Mouse (Mus musculus) embryo, embryonic 10.5 days (tissue): ENCODE data around the gene Nle1.

ENCODE experiments used
- DNase-seq: peaks from one replicate; pipeline ENCODE4 v3.0.0-alpha.2; 2015; ENCODE audit warnings: low spot score

The Nle1 gene

DNA sequence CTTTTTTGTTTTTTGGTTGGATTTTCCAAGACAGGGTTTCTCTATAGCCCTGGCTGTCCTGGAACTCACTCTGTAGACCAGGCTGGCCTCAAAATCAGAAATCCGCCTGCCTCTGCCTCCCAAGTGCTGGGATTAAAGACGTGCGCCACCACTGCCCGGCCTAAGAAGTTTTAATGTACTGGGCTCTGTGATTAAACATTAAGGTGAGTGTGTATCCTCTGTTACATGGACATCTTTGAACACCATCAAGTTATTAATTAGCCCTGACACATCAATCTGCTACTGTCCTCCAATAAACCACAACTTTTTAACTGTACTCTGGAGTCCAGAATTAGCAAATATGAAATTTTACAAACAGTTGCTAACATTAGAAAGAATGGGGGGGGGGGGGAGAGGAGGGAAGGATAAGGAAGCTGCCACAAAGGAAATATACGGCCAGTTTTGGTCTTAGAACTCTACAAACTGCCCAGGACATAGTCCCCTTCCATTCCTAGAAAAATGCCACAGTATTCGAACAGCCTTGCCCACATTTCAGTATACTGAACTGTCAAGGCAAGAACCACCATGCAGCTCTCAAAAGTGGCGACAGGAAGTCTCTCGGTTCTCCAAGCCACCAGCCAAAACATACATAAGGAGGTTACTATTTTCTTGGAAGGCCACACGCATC lies 38.6 kb downstream of the Nle1 start:
- peak; percentile 20 for DNase-seq

DNA sequence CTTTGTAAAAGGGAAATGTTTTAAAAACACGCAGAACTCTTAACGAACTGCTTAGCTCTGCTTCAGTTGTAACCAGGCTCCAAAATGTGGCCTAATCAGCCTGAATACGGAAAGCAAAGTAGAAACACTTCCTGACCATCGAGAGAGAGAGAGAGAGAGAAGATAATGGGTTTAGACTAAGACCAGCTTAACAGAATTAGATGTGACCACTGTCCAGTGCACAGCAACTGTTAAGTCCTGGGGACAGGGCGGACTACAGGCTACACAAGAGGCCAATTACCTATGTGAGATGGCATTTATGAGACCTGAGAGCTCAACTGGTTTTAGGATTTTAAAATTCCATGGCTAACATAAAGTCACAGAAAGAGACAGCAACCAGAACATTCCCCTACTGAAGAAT lies 40.3 kb downstream of the Nle1 start:
- no peak for DNase-seq

DNA sequence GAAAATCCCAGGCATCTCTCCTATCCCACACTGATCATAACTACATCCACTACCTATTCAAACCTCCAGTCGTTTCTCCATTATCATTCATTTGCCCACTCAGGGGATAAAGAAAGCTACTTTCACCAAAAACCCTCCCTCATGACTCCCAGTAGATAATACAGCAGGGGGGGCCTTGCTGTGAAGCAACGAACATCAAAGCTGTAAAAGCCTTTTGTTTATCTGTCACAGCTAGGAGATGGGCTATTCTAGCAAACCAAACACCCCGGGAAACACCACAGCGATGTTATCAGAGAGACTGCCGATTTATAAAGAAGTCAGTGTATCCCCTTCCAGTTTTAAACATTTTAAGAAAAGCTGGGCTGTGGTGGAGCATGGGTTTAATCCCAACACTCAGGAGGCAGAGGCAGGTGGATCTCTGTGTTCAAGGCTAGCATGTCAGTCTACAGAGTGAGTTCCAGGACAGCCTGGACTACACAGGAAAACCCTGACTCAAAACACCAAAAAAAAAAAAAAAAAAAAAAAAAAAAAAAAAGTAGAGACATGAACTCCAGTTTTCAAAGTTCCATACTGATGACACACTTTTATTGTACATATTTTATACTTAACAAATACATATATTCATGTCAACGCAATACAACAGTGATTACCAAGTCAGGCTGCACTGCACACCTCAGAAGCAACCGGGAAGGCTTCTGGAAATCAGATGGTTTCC lies 41.2 kb downstream of the Nle1 start:
- no peak for DNase-seq

DNA sequence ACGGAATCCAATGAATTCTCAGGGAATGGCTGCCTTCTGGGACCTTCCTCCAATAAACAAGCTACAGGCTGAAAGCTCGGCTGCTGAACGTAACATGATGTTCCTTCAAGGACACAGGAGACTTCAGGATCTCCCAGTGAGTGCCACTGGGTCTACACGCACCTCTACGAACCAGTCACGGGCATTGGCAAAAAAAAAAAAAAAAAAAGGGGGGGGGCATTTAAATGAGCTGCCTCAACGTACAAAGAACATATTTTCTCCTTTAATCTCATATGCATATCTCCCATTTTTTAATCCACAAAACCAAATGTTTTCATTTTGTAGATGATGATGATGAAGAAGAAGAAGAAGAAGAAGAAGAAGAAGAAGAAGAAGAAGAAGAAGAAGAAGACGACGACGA lies 42.3 kb downstream of the Nle1 start:
- no peak for DNase-seq

DNA sequence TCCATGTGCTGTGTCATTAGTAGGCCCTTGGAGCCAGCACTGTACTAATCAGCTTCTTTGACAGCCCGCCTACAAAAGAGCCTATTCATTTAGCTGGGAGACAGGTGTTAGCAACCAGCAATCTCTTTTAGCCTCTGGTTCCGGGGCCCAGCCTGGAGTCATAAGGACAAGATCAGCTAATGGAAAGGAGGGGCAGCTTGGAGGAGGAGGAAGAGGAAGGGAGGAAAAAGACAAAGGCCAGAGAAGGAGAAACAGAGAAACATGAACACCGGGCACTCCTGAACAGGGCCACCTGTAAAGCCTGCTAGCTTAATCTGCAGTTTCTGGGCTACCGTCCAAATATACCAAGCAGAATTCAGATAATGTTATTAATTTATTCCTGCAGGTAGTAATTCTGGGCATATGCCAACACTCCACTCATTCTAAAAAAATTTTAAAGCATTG lies 44.7 kb downstream of the Nle1 start:
- no peak for DNase-seq

DNA sequence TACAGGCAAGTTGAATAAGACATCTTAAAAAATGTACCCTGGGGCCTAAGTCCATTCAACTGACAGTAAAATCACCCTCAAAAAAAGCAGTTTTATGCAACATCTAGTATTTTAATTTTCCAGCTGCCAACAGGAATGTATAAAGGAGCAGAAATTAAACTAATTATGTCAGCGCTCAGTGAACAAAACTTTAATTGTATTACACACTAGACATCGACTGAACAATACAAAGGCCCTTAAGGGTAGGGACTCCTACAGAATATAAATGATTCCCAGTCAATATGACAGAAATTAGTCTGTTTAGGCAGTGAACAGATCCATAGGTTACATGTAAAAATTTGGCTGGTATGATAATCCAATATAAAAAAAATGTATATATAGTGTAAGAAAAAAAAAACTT lies 45.2 kb downstream of the Nle1 start:
- no peak for DNase-seq

DNA sequence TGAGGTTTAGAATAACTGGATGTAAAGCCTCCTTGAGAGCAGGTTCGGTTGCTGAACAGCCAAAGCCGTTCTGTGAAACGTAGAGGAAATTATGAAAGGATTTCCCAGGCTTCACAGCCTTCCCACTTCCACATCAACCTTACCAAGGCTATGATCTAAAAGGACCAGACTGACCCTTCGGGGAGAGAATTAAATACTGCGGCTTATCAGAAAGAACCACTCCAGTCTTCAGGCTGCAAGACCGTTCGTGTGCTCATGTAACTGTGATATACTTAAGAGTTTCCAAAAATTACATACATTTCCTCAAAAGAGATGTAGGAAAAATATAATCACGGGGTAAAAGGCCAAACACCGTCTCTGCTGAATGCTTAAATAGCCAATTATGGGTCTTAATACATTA lies 45.6 kb downstream of the Nle1 start:
- no peak for DNase-seq

DNA sequence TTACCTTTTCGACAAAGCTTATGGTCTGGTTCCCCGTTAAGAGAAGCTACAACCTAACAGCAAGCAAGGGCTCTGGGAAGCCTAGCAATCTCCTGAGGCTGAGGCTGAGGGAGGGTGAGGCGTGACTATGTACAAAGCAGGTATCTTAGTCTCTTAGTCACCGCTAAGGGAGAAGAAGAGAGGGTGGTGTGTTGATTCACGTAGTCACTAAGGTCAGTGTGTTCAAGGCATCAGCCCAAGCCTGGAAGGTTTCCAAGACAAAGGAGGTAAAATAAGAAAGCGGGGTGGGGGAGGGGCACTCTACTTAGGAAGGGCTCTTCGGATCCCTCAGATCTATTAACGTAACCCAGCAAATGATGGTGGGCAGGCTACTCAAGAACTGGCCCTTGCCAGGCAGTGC lies 46.7 kb downstream of the Nle1 start:
- no peak for DNase-seq

DNA sequence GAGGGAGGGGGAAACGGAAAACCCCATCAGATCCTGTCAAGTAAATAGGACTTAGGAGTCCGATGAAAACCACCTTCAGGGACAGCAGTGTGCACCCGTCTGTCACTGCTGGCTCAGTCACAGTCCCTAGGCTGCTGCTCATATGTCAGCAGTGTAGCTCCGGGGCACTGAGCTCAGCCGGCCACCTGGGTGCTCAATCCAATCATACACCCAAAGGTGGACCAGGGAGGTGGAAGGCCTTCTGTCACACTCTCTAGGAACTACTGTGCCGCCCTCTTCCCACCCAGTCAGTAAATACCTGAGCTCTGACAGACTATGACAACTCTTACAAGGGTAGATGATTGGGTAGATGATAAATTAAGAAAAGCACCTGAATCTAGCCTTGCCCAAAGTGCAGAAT lies 47.5 kb downstream of the Nle1 start:
- DNase-seq = no peak

DNA sequence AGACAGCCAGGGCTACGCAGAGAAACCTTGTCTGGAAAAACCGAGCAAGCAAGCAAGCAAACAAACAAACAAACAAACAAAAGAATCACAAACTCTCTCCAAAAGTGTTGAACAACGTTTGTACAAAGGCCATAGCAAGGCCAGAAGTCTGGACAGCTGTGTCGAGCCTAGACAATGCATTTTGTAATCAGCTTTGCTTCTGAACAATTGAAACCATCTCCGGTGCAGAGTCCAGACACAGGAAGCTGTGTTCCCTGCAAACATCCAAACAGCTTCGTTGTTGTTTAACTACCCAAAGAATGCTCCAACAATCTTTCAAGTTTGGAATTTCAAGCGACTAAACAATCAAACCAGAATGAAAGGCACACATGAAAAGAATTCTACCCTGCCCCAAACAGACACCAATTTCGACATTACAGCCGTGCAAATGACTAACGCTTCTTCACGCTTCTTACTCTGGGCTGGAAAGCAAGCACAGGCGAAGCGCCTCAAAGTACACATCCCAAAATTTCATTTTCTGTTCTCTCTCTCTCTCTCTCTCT lies 50.8 kb downstream of the Nle1 start:
- DNase-seq = no peak

DNA sequence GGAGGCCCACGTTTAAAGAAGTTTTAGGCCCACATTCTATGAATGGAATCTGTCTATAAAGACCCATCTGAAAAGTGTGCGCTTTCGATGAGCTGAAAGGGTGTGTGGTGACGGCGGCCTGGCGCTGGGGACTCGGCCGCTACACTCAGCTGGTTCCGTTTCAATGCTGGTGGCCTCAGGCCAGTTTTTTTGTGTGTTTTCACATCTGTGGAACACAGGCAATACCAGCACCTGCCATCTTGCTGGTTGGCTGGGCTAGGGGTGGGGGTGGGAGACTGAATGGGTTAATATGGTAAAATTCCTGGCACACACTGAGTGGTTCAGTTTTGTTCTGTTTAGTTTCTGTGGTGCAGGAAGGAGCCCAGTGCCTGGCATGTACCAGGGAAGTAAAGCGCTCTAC lies 52.2 kb downstream of the Nle1 start:
- no peak for DNase-seq

DNA sequence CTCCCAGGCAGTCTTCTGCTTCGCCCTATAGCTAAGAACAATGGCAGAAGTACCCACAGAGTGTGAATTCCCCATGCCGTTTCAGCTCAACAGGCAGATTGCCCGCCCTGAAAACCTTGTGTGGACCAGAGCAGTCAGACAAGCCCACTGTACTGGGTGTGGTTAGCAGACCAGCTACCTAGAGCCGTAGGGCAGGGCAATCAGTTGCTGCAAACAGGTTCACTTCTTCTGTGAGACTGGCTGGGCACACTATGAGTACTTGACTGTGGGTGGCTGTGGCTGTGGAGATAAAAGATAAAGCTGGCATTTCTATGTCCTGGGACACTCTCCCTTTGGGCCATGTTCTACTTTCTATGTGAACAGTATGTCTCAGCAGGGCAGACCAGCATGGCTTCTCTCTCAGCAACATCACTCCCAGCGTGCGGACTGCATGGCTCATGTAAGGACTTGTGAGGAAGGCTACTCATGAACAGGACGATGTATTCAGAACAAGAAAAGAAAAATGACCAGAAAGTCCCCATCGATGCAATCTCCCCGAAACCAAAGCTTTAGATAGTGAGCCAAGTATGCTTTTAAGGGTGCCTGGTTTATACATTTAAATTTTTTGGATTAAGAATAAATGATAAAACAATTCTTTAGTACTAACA lies 52.8 kb downstream of the Nle1 start:
- no peak for DNase-seq

DNA sequence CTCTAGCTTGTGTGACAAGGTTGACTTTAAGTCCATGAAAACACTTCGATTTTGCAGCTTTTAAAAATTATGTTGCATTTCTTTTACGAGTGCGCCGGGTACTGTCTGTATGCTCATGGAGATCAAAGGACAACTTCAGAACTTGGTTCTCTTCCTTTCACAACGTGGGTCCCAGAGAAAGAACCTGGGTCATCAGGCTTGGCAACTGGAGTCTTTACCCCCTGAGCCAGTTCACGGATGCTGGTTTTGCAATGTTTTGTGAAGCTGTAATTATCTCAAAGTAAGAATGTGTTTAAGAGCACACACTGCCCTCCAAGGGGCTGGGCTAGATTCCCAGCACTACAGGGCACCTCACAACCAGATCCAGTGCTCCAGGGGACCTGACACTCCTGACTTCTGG lies 54.1 kb downstream of the Nle1 start:
- no peak for DNase-seq

DNA sequence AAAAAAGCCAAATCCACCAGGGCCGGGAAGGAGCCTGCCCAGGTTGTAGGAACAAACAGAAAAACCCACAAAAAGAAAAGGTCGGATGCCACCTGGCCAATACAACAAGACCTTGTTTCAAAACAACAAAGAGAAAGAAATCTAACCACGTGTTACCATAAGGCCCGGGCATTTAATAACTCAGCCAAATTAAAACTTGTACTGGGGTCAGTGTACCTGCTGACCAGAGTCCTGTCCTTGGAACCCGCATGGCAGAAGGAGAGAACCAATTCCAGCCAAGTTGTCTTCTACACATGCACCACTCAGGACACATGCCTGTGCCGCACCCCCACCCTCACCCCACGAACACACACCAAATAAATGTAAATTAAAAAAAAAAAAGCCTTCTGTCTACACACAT lies 55.3 kb downstream of the Nle1 start:
- DNase-seq = no peak

DNA sequence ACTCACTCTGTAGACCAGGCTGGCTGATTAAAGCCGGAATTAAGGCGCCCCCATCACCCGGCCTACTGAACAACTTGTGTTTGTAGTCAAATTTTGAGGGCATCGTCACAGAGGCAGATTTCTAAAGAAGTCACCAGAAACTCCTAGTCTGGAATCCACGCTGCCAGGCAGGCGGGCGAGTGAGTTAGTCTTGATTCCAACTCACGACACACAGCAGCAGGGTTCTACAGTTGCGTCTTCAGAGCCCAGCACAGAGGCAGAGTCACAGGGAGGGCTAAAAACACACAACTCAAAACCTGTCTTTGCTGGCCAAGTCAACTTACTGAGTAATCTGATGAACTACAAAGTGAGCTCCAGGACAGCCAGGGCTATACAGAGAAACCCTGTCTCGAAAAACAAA lies 55.7 kb downstream of the Nle1 start:
- no peak for DNase-seq

DNA sequence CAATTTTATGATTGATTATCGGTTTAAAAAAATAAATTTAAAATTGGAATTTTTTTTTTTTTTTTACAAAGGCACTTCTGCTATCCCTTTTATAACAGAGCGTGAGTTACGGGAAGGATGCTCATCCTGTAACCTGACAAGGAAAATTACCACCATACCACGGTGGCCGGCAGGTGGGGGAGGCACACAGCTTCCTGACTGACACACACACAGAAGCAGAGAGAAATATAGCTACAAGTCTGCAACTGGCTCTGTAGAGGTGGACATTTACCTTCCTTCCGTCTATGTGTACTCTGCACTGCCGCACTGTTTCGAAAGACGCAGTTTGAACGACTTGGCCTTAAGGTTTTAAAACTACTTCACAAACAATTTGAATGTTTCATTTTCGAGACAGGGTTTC lies 56.1 kb downstream of the Nle1 start:
- no peak for DNase-seq
